Mouse (Mus musculus): ENCODE results near the gene Nfatc2. TPM values are rescaled to one million over a fixed set of nuclear protein-coding genes. Genes with fewer than 3 reads are reported as not detected.

The Nfatc2 gene
- total RNA-seq (2017), result 5.3 and 6.8 TPM in 2 replicates

DNA sequence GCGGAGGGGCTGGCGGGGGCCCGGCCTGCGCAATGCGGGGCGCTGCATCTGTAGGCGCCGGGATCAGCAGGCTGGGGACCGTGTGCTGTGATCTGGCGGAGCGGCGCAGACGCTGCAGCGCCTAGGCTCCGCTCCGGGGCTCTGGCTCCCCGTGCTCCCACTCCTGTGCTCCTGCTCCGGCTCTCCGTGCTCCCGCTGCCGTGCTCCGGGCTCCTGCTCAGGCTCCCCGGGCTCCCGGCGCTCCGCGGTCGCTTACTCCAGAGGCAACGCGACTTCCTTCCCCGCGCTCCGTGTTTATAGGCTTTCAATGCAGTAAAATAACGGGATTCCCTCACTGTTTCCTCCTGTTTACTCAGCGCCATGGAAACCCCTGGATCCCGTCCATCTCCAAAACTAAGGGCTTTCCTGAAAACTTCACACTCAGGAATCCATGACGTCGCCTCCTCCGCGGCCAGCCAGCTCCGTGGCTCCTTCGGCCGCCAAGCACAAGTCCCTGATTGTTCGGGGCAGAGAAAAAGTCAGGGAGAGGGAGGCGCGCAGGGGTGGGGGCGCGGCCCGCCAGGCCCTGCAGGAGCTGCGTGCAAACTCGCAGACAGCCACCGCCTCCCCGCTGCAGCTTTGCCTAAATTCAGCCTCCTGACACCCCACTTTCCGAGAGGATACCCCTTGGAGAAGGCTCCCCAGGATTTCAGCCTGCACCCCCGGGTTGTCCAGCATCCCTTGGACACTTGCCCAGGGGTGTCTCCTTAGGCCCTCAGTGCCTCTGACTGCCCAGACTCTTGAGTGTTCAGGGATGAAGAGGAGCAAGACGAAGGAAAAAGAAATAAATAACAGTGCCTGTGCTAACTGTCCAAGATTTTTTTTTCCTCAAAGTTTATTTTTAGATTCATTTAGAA is at the start of gene Nfatc2:
TSS of gene Nfatc2 (minus strand) at position 167 of the 896 bp plus-strand sequence.
- ATAC-seq (ENCODE audit: extremely low read depth, insufficient number of reproducible peaks, low FRiP score, poor library complexity, severe bottlenecking), result no peak

DNA sequence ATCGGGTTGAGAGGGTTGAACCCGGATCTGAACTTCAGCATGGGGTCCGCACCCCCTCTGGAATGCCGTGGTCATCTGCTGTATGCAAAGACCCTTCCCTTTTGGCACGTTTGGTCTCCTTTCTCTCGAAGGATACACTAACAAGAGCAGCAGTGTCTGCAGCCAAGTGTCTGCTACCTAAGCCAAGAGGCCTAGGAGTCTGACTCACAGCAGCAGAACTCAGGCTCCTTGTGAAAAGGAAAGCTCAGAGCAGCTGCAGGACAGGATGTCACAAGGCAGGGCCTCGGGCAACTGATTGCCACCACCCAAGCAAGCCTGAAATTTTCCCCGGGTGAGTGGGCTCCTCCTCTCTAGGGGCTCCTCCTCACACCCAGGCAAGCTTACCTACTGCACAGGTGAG is 46.7 kb upstream of the Nfatc2 start:
- no peak for ATAC-seq (ENCODE audit: extremely low read depth, insufficient number of reproducible peaks, low FRiP score, poor library complexity, severe bottlenecking)

DNA sequence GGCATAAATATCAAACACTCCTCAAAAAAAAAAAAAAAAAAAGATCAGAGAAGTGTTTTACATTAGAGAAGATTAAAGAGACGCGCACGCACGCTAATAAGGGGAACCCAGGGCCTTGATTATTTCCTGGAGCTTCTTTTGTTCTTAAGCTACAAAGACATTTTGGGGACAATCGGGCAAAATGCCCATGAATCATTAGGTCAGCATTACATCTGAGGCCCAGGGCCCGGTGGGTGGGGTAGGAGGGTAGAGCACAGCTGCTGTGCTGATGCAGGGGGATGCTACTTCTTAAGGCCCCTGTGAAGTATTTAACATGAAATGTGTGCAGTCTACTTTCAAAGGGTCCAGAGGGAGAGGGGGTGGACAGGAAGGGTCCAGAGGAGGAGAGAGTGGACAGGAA is 43.4 kb upstream of the Nfatc2 start:
- ATAC-seq (ENCODE audit: extremely low read depth, insufficient number of reproducible peaks, low FRiP score, poor library complexity, severe bottlenecking), result no peak

DNA sequence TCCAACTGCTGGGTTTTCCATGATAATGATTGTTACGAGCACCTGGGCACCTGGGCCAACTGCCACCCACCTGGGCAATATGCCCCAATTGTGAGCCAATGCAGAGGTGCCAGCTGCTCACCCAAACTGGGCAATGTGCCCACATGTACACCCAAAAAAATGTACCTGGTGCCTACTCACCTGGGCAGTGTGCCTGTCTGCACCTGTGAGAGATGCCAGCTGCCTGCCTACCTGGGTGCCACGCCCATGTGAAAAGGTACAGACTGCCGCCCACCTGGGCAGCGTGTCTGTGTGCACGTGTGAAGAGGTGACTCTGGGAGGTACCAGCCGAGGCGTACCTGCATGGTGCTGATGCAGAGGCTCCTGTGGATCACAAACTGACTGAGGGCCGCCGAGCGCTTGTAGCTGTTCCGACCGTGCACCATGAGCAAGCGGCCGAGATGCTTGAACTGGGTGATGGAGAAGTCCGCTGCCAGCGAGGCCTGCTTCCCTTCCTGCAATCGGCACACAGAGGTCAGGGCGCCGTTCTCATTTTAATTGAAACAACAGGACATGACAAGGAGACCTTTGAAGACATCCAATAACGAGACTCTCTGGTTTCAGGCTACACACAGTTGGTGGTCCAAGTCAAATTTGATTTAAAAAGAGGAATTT is 42.2 kb upstream of the Nfatc2 start:
- ATAC-seq (ENCODE audit: extremely low read depth, insufficient number of reproducible peaks, low FRiP score, poor library complexity, severe bottlenecking), result no peak

DNA sequence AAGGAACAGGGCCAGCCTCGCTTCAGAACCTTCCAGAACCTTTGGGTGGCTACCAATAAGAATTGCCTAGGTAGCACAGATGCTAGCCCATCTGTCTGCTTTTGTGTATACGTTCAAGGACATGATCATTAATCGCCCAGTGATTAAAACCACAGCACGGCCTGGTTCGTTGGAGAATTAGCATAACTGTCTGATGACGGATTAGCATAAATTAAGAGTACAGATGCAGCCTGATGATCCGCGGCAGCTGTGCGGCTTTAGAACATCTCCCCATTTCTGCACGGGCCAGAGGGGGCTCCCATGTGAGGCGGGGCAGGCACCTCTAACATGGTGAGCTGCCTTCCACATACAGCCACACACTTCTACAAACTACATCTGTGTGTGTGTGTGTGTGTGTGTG is 40.7 kb upstream of the Nfatc2 start:
- ATAC-seq (ENCODE audit: extremely low read depth, insufficient number of reproducible peaks, low FRiP score, poor library complexity, severe bottlenecking), result no peak

DNA sequence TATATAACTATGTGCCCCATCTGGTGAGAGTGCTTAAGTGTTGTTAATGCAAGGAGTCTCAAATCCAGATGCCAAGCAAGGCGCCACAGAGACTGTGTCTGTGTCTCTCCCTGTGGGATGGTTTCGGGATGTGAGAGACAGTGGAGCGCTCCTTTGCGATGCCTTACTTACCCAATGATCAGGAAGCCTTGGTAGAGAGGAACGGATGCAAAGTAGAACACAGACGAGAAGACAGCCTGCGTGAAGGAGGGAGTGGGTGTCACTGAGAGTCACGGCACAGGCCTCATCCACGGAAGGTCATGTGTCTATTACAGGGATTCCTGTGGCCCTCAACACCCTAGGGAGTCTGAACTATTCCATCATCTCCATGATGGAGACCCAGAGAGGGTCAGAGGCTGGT is 39.0 kb upstream of the Nfatc2 start:
- ATAC-seq (ENCODE audit: extremely low read depth, insufficient number of reproducible peaks, low FRiP score, poor library complexity, severe bottlenecking), result no peak

DNA sequence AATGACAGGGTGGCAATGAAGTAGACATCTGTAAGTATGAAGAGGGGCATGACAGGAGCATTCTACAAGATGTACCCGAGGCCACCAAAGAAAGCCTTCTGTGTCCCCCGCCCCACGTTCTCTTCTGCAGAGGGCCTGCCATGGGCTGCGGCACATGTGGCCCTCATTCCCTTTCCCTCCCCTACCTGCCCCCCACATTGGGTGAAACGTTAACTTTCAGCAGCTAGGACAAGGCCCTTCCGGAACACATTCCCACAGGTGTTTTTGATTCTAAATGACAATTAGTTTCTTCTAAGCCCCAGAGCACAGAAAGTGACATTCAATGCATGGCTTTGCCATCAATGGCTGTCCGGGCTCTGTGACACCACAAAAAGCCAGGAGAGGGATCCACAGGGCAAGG is 33.4 kb upstream of the Nfatc2 start:
- no peak for ATAC-seq (ENCODE audit: extremely low read depth, insufficient number of reproducible peaks, low FRiP score, poor library complexity, severe bottlenecking)

DNA sequence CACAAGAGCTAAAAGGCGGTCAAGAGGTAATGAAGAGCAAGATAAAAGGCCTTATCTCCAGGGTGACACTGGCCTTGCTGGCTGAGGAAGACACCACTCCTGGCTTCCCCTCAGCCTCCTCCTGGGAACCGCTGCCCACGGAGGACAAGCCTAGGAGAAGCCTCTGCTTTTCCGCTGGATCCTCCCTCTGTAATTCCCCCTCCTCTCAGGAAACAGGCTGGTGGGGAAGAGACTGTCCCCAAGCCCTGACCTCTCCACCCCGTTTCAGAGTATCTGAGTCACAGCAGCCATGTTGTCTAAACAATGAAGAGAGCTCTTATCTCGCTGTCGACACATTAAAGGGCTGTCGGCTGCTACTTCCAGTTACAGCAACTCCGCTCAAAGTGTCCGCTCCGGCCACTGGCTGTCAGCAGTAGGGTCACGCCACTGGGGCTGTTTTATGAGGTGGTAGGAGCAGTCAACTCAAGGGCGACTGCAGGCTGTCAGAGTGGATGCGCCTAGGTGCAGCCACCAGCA is 31.9 kb upstream of the Nfatc2 start:
- ATAC-seq (ENCODE audit: extremely low read depth, insufficient number of reproducible peaks, low FRiP score, poor library complexity, severe bottlenecking), result no peak

DNA sequence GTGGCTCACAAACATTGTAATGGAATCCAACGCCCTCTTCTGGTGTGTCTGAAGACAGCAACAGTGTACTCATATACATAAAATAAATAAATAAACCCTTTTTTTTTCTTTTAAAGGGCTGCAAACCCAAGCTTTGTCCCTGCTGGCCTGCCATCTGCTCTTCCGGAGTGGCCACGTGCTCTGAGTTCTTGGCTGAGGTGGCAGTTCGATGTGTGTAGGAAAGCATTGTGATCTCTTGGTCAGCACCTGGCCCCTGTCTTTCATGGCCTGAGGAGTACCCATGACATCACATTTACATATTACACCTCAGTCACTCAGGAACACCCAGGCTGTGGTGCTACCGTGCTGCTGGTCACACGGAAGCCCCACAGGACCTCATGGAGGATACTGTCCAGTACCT is 31.1 kb upstream of the Nfatc2 start:
- no peak for ATAC-seq (ENCODE audit: extremely low read depth, insufficient number of reproducible peaks, low FRiP score, poor library complexity, severe bottlenecking)

DNA sequence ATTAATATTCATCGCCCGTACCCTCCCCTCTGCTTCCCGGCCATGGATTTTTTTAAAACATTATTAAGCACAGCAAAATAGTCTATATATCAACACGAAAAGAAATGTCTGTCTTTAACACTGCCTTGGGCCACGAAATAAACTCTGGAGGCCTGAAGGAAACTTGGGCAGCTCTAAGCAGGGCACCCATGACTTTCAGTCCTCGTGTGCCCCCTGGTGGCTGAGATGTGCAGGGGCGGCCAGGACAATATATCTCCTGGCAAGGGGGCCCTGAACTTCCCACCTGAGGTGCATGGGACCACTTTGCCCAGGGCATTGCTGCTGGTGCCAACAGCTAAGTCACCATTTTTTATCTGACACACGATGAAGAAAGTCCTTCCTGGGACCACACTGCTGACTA is 27.3 kb upstream of the Nfatc2 start:
- peak; percentile 53; the same call in 1 of the 2 replicates for ATAC-seq (ENCODE audit: extremely low read depth, insufficient number of reproducible peaks, low FRiP score, poor library complexity, severe bottlenecking)

DNA sequence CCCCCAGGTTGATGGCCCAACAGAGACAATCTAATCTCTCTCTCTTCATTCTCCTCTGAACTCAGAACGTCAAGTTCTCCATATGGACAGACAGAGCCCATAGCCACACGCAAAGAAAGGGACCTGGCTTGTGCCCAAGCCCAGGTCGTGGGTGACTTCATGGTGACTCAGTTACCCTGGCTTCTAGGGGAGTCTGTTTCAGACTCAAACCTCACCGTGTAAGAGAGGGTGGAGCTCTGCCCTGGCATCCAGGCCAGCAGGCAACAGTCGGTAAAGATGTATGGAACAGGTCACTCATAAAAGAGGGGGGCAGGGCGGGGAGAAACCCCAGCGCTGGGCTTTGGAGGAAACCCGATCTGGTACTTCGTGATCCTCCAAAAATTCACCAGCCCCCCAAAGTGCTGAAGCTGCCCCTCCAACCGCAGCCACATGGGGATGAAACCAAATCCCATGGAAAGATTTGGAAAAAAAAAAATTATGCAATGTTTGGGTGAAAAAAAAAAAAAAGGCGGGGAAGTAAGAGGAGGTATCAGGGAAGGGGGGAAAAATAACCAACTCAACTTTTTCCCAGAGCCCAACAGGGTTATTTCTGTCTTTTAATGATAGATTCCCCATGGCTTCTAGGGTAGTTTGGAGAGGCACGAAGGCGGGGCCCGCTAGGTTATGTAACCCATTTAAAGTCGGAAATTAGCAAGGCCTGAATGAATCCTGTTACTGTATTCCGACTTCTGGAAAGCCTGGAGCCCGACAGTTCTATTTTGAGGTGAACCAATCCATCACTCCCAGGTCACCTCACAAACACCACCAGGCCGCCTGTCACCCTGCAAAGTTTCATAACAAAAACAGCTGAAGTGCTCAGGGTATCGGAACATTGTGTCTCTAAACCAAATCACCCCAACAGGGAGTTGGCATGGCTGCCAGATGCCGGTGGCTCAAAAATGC is 26.6 kb upstream of the Nfatc2 start:
- no peak for ATAC-seq (ENCODE audit: extremely low read depth, insufficient number of reproducible peaks, low FRiP score, poor library complexity, severe bottlenecking)

DNA sequence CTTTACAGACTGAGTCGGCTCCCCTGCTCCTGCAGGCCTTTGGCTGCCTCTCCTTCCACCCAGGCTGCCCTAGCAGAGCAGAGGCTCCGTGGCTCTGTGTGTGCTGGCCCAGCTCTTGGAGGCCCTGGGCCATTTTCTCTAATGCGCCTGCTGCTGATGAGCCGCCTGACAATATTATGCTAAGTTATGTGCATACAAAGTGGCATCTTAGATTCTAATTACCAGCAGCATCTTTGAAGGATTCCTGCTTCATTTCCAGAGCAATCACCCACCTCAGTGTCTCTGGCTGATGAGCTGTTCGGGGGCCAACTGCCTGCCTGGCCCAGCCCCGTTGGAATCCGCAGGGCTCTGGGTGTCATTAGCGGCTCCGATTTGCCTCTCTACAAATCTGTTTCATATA is 24.9 kb upstream of the Nfatc2 start:
- no peak for ATAC-seq (ENCODE audit: extremely low read depth, insufficient number of reproducible peaks, low FRiP score, poor library complexity, severe bottlenecking)

DNA sequence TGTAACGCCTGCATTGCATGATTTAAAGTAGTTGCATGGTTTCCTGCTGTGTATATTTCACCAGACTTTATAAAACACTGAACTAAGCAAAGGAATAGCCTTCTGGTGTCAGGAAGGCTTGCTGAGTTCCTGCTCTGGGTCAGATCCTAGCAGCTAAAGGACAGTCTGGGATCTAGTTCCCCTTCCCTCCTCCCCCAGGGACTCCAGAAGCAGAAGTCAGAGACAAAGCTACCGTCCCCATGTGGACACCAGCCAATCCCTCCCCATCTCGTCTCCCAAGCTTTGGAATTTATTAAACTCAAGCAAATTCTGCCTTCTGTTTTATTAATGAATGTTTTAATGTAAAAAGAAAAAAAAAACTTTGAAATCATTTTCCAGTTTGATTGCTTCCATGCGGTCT is 23.6 kb upstream of the Nfatc2 start:
- no peak for ATAC-seq (ENCODE audit: extremely low read depth, insufficient number of reproducible peaks, low FRiP score, poor library complexity, severe bottlenecking)

DNA sequence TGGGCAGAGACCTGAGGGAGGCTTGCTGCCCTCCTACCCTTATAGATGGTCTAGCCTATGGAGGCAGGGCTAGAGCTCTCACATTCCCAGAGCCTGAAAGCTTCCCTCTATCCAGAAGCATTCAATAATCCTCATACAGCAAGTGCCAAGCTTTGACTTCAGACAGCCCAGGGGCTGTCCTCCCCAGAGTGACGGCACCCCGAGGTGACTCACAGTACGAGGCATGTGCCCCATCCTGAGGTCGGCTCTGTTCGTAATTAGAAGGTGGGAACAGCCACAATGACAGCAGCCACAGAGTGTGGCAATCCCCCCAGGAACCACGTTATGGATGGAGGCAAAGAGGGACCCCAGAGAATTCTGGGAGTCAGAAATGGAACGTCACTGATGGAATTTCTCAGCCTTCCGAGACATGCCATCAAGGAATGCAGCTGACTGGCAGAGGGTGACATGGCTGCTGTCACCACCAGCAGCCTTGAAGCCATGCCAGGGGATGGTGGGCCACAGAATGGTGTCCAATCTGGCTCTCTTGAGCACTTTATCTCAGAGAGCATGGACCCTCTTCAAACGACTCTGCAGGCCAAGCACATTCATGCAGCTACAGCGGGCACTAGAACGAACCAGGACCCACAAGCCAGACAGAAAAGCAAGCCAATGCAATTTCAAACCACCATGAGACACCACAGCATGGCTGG is 19.8 kb upstream of the Nfatc2 start:
- ATAC-seq (ENCODE audit: extremely low read depth, insufficient number of reproducible peaks, low FRiP score, poor library complexity, severe bottlenecking), result no peak

DNA sequence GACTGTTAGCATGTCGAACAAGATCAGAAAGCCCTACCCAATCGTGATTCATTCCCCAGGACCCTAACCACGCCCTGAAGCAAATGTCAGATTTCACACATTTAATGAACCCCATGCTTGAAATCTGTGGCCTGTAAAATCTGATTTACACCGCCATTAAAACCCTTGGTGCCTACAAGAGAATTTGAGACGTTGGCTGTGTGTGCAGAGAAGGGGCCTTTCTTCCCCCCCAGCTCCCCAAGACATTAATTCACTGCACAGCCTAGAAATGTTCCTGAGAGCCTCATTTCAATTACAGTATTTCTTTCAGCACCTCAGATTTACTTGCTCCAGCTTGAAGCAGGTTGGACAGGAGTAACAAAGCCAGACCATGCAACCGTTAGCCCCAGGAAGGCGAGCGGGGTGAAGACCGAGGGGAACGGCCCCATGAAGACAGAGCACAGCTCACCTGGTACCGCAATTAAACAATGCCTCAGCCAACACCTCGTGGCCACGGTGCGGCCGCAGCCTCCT is 16.8 kb upstream of the Nfatc2 start:
- no peak for ATAC-seq (ENCODE audit: extremely low read depth, insufficient number of reproducible peaks, low FRiP score, poor library complexity, severe bottlenecking)

DNA sequence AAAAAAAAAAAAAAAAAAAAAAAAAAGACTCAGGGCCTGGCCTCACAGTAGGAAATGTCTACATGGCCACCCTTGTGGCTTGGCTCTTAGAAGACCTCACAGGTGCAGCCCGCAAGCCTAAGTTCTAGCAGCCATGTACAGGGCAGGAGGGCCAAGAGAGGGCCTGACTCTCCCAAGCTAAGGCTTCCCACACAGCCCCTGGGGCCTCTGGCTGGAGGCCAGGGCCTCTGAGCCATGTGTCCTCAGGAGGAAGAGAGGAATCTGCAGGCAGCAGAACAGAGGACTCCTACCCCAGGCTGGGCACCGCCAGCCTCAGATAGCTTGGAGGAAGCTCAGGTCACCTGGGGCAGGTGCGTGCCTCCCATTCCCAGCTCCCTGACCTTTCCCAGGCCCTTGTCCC is 13.7 kb upstream of the Nfatc2 start:
- no peak for ATAC-seq (ENCODE audit: extremely low read depth, insufficient number of reproducible peaks, low FRiP score, poor library complexity, severe bottlenecking)

DNA sequence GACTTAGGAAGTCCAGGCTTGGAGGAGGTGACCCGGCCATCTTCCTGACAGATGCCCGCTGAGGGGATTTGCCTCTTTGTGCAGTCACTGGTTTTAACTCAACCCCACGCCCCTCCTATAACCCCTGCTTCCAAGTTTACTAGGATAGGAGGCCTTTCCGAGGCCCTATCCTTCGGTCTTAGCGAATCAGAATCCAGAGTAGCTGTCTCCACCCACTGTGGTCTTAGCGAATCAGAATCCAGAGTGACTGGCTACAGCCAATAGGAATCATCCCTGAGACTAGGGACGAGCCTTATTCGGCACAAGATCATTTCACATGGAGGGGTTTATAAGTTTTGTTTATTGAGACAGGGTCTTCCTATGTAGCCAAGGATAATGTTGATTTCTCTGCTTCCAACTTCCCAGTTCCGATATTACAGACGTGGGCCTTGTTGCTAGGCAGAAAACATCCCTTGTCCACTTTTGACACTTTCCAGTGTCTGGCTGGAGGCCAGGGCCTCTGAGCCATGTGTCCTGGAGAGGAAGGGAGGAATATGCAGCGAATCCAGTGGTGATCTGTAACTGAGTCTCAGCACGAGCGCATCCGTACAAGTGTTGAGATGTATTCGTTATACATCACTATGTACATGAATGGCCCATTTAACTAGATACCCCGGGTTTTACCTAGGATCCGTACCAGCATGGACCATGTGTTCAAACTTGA is 12.9 kb upstream of the Nfatc2 start:
- no peak for ATAC-seq (ENCODE audit: extremely low read depth, insufficient number of reproducible peaks, low FRiP score, poor library complexity, severe bottlenecking)
